Mouse (Mus musculus): ENCODE data around the gene Srl.
"Not testable (repeated sequence)": the region's sequence is repeated elsewhere in the genome, so short reads cannot be mapped to it uniquely, and the experiment has no call there.

Srl gene

DNA sequence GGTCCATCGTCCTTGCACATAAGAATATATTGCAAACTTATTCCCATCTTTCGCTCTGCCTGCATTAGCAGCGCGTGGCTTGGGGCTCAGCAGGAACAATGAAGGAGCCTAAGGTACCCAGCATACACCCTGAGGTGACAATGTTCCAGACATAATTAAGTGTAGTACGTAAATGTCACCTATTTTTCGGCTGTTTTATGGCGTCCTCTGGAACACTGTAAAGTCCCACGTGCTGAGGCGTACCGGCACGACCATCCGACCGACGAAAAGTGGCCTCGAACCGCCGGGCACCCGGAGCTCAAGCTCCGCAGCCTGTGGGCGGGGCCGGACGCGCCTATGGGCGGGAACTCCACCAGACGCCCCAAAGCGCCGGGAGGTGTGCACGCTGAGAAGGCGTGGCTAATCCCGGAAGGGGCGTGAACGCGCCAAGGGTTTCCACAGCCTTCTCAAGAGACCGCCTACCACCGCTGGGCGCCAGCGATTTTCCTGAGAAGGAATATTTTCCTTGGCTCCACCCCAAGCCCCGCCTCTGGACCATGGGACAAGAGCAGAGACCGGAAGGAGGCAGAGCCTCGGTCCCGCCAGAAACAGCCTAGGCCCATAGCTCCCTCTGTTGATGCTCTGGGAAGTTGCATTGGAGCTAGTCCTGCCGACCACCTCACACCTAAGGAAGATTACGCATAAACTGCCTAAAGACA is at the start of gene Srl:
TSS of gene Srl (minus strand) at position 316 of the 698 bp plus-strand sequence.
- in situ Hi-C loops (cut with MboI, MseI), result no loop called here

DNA sequence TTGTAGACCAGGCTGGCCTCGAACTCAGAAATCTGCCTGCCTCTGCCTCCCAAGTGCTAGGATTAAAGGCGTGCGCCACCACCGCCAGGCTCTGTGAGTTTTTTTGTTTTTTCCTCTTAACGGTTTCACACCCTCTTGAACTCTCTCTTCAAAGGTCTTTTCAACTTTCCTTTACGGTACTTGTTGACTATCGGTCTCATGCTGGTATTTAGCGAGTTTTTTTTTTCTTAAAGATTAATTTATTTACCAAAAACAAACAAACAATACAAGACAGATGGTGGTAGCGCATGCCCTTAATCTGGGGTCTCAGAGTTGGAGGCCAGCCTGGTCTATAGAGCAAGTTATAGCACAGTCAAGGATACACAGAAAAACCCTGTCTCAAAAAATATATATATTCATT is 48.6 kb upstream of the Srl start:
- in situ Hi-C loops (cut with MboI, MseI), result no loop called here

DNA sequence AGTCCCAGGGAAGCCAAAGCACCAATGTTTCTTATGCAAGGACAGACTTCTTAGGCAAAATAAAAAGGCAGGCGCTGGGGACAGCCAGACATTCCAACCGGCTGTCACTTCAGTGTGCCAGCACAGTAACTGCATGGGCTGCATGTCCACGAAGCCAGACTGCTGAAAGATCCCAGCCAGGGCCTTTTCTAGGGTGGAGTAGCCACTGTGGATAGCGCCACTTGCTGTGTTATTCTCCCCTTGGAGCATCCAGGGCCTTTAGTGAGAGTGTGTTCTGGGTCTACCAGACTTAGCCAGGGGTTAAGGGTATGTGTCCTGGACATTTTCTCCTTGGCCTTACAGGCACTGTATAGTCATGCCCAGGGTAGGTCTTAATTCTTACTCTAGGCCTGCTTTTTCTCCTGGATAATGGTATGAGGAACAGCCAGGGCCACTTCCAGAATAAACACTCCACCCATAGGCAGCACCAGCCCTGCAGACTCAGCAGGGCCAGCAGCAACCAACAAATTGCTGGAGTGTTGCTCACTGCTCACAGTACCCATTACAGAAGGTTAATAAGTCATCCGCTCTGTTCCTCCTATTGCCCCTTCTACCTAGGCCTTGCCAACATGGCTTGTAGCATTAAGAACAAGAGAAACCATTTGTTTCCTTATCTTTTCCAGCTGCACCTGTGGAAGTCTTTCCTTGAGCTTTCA is 46.0 kb upstream of the Srl start:
- in situ Hi-C loops (cut with MboI, MseI), result no loop called here

DNA sequence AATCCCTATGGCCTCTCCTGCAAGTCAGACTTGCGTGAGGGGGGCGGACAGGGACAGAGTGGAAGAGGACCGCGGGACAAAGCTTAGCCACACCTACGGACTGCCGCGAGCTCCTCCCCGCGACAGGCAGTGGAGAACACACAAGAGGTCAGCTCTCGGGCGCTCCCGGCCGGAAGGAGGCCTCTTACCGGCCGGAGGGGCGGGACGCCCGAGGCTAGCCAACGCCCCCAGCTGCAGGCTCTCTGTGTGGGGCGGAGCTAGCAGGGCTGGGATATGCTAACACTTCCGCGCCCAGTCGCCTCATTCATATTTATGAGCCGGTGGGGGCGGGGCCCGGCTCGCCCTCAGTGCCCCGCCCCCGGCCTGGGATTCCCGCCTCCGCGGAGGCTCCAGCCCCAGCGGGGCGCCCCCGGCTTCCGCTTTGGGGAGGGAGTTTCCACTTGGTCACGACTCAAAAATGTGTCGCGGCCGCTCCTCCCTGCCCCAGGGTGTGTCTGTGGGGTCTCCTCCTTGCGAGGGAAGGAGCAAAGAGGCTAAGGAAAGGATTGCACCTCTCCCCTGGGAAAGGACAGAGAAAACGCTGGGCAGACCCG is 45.0 kb upstream of the Srl start:
- in situ Hi-C loops (cut with MboI, MseI), result no loop called here

DNA sequence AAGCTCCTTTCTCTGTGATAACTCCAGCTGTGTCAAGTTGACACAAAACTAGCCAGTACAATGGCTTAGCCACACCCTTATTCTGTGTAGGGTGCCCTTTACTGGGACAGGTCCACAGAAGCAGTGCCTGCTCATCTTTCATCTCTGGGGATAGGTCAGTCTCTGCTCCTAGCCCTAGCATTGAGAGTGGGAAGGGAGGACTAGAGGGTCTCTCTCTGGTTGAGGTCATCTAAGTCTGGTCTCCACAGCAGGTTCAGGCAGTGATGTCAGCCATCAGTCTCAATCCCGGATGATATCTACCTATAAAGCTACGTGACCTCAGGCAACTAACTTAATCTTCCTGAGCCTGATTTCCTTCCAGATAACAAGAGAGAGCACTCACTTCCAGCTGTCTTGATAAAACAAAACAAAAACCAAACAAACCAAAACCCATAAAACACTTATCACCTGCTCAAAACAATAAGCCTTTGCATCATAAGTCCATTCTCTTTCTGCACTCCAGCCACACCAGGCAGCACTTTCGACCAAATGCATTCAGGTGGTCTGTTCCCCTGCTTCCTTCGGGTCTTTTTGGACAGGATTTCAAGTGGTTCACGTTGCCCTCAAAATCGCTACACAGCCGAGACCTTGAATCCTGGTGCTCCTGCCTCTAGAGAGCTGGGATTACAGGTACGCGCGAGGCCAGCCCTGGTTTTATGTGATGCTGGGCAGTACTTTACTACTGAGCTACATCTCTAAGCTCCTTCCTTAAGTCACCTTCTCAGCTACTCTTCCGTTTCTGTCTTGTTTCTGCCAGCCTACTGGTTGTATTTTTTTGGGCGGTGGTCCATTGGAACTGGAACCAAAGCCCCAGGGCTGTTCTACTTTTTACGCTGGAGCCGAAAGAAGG is 44.3 kb upstream of the Srl start:
- in situ Hi-C loops (cut with MboI, MseI), result no loop called here

DNA sequence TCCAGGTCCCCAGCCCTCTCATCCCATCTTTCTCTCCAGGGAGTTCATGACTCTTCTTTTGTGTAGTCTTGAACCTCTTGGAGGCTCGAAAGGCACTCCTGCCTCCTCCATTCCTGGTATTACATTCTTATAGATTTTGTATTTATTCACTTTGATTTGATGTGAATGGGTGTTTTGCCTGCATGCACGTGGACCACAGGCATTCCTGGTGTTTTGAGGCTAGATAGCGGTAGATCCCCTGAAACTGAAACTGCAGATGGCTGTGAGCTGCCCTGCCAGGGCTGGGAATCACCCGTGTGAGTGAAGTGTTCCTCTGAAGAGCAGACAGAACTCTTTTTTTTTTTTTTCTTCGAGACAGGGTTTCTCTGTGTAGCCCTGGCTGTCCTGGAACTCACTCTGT is 42.8 kb upstream of the Srl start:
- in situ Hi-C loops (cut with MboI, MseI), result no loop called here

DNA sequence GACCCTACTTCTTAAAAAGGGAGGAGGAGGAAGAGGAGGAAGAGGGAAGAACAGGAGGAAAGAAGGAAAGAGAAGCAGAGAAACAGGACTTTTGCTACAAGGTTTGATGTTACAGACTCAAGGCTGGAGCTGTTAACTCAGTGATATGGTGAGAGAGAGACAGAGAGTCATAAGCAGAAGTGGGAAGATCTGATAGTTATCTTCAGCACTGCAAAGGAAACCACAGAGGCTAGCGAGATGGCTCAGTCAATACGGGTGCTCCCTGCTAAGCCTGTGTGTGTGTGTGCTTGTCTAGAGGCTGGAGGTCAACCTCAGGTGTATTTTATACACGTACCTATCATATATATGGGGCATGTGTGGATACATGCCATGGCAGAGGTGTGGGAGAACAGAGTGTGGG is 42.2 kb upstream of the Srl start:
- in situ Hi-C loops (cut with MboI, MseI), result no loop called here

DNA sequence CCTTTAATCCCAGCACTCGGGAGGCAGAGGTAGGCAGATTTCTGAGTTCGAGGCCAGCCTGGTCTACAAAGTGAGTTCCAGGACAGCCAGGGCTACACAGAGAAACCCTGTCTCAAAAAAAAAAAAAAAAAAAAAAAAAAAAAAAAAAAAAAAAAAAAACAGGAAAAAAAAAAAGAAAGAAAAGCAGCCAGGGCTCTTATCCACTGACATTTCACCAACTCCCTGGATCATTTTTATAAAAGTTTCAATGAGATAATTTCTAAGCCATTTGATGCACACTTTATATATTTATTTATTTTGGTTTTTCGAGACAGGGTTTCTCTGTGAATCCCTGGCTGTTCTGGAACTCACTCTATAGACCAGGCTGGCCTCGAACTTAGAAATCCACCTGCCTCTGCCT is 39.6 kb upstream of the Srl start:
- in situ Hi-C loops (cut with MboI, MseI), result not testable (repeated sequence)

DNA sequence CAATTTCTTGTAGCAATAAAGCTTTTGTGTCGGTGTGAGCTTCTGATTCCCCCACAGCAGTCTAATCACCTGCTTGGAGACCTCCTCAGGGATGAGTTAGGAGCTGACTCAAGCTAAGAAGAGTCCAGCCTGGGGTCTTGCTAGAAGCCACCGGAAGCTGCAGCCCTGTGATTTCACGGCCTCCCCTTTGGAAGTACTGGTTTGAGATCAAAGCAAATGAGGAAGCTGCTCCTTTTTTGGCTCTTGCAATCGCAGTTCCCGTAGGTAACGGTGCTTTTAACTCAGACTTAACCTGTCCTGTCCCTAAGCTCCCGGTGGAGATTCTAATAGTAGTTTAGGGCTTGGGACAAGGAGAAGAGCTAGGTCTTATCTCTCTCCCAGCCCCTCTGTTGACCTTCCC is 37.0 kb upstream of the Srl start:
- in situ Hi-C loops (cut with MboI, MseI), result no loop called here

DNA sequence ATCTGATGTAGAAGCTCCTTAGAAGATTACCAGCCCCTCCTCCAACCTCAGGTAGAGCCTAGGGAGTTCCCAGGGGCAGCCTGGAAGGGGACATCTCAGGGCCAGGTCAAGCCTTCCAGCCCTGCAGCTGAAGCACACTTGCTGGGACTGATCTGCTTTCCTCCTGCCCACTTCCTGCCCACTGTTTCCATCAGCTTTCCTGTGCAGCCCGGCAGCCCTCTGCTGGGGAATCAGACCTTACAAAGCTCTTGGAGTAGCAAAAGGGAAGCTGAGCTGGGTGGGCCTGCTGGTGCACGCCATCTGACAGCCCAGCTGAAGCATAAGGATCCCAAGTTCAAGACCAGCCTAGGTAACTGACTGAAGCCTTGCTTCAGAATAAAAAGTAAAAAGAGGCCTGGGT is 35.3 kb upstream of the Srl start:
- in situ Hi-C loops (cut with MboI, MseI), result no loop called here

DNA sequence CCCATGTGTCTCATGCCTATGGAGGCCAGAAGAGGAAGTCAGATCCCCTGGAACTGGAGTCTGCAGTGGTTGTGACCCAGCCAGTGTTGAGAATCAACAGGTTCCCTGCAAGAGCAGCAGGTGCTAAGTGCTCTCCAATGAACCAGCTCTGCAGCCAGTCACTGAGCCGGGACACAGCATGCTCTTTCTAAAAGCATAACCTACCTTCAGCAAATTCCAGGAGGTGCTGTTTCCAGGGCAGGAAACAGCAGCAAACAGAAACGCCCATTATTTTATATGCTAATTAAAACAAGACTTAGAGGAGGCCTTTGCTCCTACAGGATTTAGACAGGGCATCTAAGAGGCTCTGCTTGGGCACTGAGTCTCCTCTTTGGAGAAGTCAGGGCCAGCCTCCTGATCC is 34.4 kb upstream of the Srl start:
- in situ Hi-C loops (cut with MboI, MseI), result no loop called here

DNA sequence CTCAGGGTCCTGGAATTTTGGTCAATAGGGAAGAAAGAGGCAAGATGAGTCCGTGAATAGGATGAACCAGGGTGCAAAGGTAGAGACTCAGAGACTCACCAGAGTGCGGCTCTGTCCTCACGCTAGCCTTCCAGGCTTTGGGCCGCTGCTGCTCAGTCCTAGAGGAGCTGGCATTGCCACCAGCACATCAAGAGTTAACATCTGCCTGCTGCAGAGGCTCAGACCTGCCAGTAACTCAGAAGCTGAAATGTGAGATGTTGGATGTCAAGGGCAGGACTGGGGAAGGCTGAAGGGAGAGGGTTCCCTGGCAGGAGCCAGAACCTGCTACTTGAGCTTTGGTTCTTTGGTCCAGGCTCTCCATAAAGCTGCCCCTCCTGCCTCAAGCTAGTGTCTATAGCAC is 29.1 kb upstream of the Srl start:
- in situ Hi-C loops (cut with MboI, MseI), result no loop called here

DNA sequence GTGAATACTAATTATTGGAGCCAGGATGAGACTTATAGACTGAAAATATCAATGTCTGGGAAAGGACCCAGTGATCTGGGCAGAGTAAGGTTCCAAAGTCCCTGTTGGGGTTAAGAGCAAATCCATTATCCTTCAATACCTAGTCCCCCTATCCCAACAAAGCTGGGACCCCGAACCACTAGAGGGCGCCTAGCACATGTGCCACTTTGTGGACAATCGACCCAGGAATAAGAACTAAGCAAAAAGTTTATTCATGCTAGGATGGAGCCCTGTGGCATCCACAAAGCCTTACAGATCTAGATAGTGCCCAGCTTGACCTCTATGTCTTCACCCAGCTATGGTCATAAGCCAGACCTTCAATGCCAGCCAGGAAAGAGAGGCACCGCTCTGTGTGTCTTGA is 26.3 kb upstream of the Srl start:
- in situ Hi-C loops (cut with MboI, MseI), result loop anchor here (5.0 kb wide), 1 partner anchor 44 kb away; no protein-coding TSS in a partner anchor

DNA sequence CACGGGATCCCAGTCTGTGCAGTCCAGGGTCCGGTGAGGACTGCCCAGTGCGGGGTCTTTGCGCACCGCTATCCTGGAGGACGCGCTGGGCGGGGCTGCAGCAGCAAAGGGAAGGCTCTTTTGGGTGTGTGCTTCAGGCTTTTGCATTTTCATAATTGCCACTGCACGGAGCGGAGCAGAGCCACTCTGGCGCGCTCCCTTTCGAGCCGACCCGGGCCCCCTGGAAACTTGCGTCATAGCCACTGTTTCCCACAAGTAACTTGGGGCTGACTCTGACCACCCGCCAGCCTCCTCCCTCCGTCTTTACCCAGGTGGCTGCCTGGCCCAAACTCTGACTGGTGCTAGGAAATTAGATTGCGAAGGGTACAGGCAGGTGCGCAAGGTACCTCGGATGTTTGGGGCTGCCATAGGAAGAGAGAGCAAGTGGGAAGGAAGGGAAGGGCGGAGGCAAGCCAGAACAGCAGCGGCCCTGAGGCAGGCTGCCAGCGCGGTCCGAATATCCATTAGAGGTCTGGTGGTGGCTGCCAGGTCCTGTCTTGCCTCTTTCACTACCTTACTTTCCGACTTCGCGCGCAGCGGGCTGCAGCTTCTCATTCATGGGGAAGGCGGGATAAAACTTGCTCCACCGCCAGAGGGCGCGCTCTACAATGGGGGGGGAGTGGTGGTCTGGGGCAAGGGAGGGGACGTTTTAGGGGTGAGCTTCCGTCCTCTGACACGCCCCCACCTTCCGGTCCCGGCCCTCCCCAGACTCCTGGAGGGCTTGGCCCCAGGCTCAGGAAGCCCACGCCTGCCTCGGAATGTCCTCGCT is 18.7 kb upstream of the Srl start:
- in situ Hi-C loops (cut with MboI, MseI), result loop anchor here (5.0 kb wide), 1 partner anchor 83 kb away; no protein-coding TSS in a partner anchor

DNA sequence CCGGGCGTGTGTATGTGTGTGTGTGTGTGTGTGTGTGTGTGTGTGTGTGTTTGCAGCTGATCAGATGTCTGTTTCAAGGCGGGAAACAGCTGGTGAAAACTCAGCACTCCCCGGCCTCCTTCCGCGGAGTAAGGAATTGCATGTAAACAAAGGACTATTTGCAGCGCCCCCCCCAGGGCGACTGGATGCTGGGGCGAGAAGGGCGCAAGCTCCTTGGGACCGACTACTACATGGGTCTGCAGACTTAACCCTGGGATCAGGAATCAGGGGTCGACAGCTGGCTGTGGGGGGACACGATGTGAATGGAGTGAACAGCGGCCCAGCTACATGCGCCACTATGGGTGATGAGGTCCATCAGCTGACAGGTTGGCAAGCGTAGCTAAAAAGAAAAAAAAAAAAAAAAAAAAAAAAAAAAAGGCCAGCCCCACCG is 18.1 kb upstream of the Srl start, which contains the start of gene Tfap4:
TSS of gene Tfap4 (minus strand) at position 140 of the 430 bp plus-strand sequence.
- in situ Hi-C loops (cut with MboI, MseI), result loop anchor here (5.0 to 10.0 kb wide), 2 partner anchors 82 to 485 kb away; partner anchors contain the start of gene Trap1

DNA sequence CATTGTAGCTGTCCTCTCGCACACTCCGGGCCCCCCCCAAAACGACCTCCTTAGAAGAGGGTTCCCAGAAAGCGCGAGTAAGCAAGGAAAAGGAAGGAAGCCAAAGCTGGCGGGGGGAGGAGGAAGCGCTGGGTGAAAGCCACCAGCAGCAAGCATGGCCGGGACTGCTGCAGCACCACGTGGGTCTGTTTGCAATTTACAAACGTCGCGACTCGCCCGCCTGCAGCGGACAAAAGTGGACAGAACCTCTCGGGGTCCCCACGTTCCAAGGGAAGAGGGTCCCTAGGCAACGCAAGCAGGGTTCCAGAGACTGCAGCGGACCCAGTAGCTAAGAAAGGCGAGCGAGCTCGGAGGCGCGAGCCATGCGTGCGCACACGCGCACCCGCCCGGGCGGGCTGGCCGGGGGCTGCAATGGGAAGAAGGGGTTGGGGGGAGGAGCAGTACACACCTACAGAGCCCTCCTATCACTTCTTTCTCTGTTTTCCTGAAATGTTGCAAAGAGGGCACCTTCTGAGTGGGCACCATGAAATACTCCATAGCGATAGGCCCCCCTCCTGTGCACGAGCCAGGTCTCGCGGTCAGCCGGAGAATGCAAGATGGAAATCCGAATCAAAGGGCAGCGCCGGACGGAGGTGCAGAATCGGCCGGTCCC is 17.5 kb upstream of the Srl start:
- in situ Hi-C loops (cut with MboI, MseI), result loop anchor here (10.0 kb wide), 1 partner anchor 484 kb away; the partner anchor contains the start of gene Trap1

DNA sequence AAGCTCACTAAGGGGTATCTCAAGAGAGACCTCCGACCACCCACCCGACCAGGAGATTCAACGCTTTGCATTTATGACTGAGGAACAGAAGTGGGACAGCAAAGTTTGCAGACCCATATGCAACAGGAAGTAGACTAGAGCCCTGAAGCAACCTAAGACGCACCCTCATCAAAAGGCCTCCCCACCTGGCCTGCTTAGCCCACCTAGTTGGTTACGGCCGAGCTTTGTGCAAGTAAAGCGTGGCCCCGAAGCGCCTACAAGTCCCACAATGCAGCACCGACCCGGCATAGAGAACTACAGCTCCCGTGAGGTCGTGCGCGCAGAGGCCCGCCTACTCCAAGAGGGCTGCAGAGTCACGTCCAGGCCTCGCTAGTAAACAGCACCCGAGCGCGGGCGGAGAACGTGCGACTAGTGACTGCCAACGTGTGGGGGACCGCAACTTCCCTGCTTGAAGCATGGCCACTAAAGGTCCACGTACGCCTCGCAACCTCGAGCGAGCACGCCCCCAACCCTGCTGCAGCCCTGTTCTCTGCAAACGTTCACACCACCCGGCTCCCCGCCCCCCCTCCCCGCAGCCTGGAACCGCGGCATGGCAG is 16.9 kb upstream of the Srl start:
- in situ Hi-C loops (cut with MboI, MseI), result loop anchor here (10.0 kb wide), 1 partner anchor 484 kb away; the partner anchor contains the start of gene Trap1

DNA sequence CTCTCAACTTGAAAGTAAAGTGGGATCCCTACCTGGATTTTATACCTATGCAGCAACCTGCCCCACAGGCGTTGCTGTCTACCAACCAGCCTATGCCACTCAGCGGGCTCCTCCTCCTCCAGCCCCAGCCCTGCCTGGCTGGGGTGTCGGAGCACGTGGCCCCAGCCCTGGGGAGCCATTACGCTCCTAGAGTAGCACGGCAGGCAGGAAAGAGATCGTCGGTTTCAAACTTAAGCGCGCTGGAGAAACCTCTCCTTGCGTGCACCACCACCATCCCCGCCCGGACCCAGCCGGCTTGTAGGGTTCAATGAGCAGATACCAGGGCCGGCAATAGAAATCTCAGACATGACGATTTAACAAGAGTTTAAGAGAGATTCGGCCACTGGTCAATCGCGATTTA is 16.3 kb upstream of the Srl start:
- in situ Hi-C loops (cut with MboI, MseI), result loop anchor here (10.0 kb wide), 1 partner anchor 483 kb away; the partner anchor contains the start of gene Trap1

DNA sequence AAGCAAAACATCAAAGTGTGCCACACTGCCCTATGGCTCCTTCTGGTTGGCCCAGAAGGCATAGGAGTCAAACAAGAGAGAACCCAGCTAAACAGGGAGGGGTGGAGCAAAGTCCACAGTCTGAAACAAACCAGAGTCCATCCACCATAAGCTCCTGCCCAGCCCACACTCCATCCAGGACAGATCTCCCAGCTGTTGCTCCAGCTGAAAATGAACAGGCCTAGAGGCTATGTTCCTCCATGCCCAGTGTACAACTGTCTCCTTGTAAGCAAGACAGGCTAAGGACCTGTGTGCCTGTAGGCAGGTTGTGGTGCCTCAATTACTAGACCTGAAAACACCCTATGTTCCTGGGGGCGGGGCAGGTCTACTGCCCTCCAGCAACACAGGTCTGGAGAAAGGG is 15.5 kb upstream of the Srl start:
- in situ Hi-C loops (cut with MboI, MseI), result loop anchor here (10.0 kb wide), 1 partner anchor 482 kb away; the partner anchor contains the start of gene Trap1

Measured in regulatory T cell (primary cell).